Mouse (Mus musculus) kidney, postnatal 0 days (tissue): ENCODE results near the gene Emc6. TPM values are rescaled to one million over a fixed set of nuclear protein-coding genes. Genes with fewer than 3 reads are reported as not detected.

Source experiments
- ATAC-seq: fragments of 200-750 bp; cut with Nextera tagmentation; replicated peaks from 2 replicates; pipeline ENCODE4 v1.8.0; 2017; ENCODE audit warnings: low read depth, moderate number of reproducible peaks, moderate TSS enrichment, moderate library complexity; ENCODE audit not compliant: low FRiP score
- DNase-seq: peaks from one replicate; pipeline ENCODE4 v3.0.0-alpha.2; 2016; ENCODE audit warnings: low spot score
- H3K27ac ChIP-seq: fragments of 300-500 bp; sonication (generic); 2 replicates; pipeline ENCODE4 v1.5.1; 2014; ENCODE audit warnings: mild to moderate bottlenecking
- H3K27me3 ChIP-seq: fragments of 300-500 bp; sonication (generic); 2 replicates; pipeline ENCODE4 v1.6.1; 2014; ENCODE audit warnings: low read length, mixed read lengths; ENCODE audit not compliant: insufficient read depth
- H3K36me3 ChIP-seq: fragments of 300-500 bp; sonication (generic); 2 replicates; pipeline ENCODE4 v1.6.1; 2014; ENCODE audit warnings: low read length, mixed read lengths; ENCODE audit not compliant: insufficient read depth
- H3K4me1 ChIP-seq: fragments of 300-500 bp; sonication (generic); replicated peaks from 2 replicates; pipeline ENCODE4 v1.6.1; 2014; ENCODE audit warnings: antibody characterized with exemption, low read length, mixed read lengths; ENCODE audit not compliant: insufficient read depth
- H3K4me2 ChIP-seq: fragments of 300-500 bp; sonication (generic); 2 replicates; pipeline ENCODE4 v1.6.1; 2014; ENCODE audit warnings: mild to moderate bottlenecking, low read length, moderate library complexity, mixed read lengths
- H3K4me3 ChIP-seq: fragments of 300-500 bp; sonication (generic); replicated peaks from 2 replicates; pipeline ENCODE4 v1.5.1; 2014; ENCODE audit warnings: low read depth, low read length
- H3K9ac ChIP-seq: fragments of 300-500 bp; sonication (generic); 2 replicates; pipeline ENCODE4 v1.6.1; 2014; ENCODE audit warnings: low read depth, low read length
- H3K9me3 ChIP-seq: fragments of 300-500 bp; sonication (generic); replicated peaks from 2 replicates; pipeline ENCODE4 v1.6.1; 2016; ENCODE audit warnings: low read length, inconsistent platforms, mixed read lengths
- CTCF ChIP-seq: IDR thresholded peaks from 2 replicates; pipeline ENCODE4 v1.5.1; 2016; ENCODE audit warnings: antibody characterized with exemption, low read depth, mild to moderate bottlenecking, moderate library complexity
- WGBS: fragments of 180-500 bp; shearing (Covaris S2); extraction: QIAGEN DNeasy Blood & Tissue Kit; methylation state at CpG from one replicate; pipeline ENCODE4 v1.1.7; 2014; 5-methylcytosine and 5-hydroxymethylcytosine counted together
- polyA plus RNA-seq: library from polyadenylated mRNA; unstranded; fragments of >200 nt; fragmentation: Nextera tagmentation; extraction: Ambion mirVana; gene quantifications from 2 replicates; pipeline ENCODE4 v1.2.1, GENCODE M21; 2015

The Emc6 gene
- polyA plus RNA-seq, 1 experiment from 2014 or later = 187 TPM

DNA sequence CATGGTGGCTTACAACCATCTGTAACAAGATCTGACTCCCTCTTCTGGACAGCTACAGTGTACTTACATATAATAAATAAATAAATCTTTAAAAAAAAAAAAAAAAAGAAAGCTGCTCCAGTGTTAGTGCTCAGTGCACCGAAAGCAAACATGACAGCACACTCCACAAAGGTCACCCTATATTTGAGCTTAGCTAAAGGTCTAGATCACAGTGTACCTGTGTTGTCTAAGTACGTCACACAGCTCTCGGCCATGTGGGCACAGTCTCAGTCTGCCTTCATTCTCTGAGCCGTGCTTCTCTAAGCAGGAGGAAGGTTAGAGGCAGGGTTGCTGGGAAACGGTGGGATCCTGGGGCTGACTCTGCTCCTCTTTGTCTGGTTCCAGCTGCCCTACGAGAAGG lies 50.3 kb downstream of the Emc6 start:
- no peaks in the 10 kb centered on the region for H3K36me3 ChIP-seq
- no peak for ATAC-seq
- DNase-seq = no peak
- no peak for TF ChIP-seq CTCF
- no peaks in the 10 kb centered on the region for H3K4me1 ChIP-seq
- no peak overlapping the region for H3K9ac ChIP-seq
- no peak overlapping the region for H3K4me2 ChIP-seq
- H3K27me3 ChIP-seq = no peaks in the 10 kb centered on the region
- no peaks in the 10 kb centered on the region for H3K9me3 ChIP-seq
- 92% methylated on average over 6 of the region's 6 CpGs for WGBS
- no peak overlapping the region for H3K4me3 ChIP-seq
- no peak overlapping the region for H3K27ac ChIP-seq

Other genes starting within 250 kb of the Emc6 start
- gene Atp2a3, start 215.9 kb downstream of the Emc6 start, polyA plus RNA-seq = 9.9 and 10.0 TPM in 2 replicates
- gene P2rx1, start 177.9 kb downstream of the Emc6 start, polyA plus RNA-seq = 2.4 and 2.6 TPM in 2 replicates
- gene Camkk1, start 158.0 kb downstream of the Emc6 start, polyA plus RNA-seq = 4.3 and 5.4 TPM in 2 replicates
- gene Ncbp3, start 129.3 kb downstream of the Emc6 start, polyA plus RNA-seq = 6.2 and 6.6 TPM in 2 replicates
- 0.14 and 0.22 TPM in 2 replicates for gene Itgae, start 86.5 kb downstream of the Emc6 start, polyA plus RNA-seq
- 7.3 and 8.5 TPM in 2 replicates for gene Haspin, start 38.7 kb downstream of the Emc6 start, polyA plus RNA-seq
- 1.3 and 1.6 TPM in 2 replicates for gene P2rx5, start 16.6 kb downstream of the Emc6 start, polyA plus RNA-seq
- gene Tax1bp3, start within 50 bp of the Emc6 start, polyA plus RNA-seq = 227 and 237 TPM in 2 replicates
- gene Ctns, start 22.0 kb upstream of the Emc6 start, polyA plus RNA-seq = 21.7 and 22.8 TPM in 2 replicates
- 3.8 and 3.9 TPM in 2 replicates for gene Shpk, start 22.4 kb upstream of the Emc6 start, polyA plus RNA-seq
- not detected in 2 replicates for gene Trpv1, start 57.3 kb upstream of the Emc6 start, polyA plus RNA-seq
- 0.16 and 0.19 TPM in 2 replicates for gene Trpv3, start 90.4 kb upstream of the Emc6 start, polyA plus RNA-seq
- 62.8 and 68.6 TPM in 2 replicates for gene Aspa, start 152.6 kb upstream of the Emc6 start, polyA plus RNA-seq
- not detected in 2 replicates for gene Gm49340, start 152.7 kb upstream of the Emc6 start, polyA plus RNA-seq
- gene Spata22, start 152.7 kb upstream of the Emc6 start, polyA plus RNA-seq = 0.26 and 0.28 TPM in 2 replicates
- gene Olfr20, start 173.7 kb upstream of the Emc6 start, polyA plus RNA-seq = not detected in 2 replicates
- gene Olfr376, start 194.2 kb upstream of the Emc6 start, polyA plus RNA-seq = not detected in 2 replicates
- not detected in 2 replicates for gene Olfr1, start 222.6 kb upstream of the Emc6 start, polyA plus RNA-seq